In the genomic region with DNA sequence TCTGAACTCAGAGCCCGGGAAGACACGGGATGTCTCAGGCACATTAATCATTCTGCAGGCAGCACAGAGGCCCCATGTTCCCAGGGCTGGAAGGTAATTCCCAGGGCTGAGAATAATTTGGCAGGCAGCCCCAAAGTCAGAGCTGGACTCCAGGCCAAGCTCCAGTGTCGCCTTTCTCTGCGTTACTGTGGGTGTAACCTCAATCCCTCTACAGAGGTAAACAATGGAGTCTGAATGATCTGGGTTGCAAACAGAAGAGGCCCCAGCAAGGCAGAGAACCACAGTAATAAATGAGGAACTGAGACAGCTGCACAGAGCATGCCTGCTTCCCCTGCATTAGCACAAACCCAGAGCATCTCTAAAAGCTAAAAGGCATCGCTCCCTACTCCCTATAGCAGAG, we compare ENCODE assay signal across 9 mouse cellular contexts.
DNase-seq lines count a peak whose midpoint lies in the region; ATAC-seq lines count a peak whose summit lies in the region.
"Had no signal": no experiment of that assay in that cellular context is flagged by ENCODE, and none has a peak within 500 bp of the region (broad histone marks: within the 10 kb centered on the region; RNA-seq: fewer than 3 reads in every experiment).

No protein-coding gene starts in this region.

- peak; percentile 74 for ATAC-seq in embryonic facial prominence, embryonic 14.5 days (ENCODE audit: low read depth)
- ATAC-seq in intestine, embryonic 15.5 days: peak; percentile 45
- peak; percentile 66; the same call in 1 of the 2 replicates for ATAC-seq in neural tube, embryonic 14.5 days (ENCODE audit: low read depth)
- ATAC-seq in monocyte, adult 5-6 weeks (replicated peaks; ENCODE audit: insufficient number of reproducible peaks, low FRiP score, low TSS enrichment, poor library complexity, severe bottlenecking): no peak

- H3K4me2 ChIP-seq in embryonic facial prominence, embryonic 14.5 days (ENCODE audit: low read depth, low read length): no peak overlapping the region
- no peak overlapping the region for H3K4me2 ChIP-seq in intestine, embryonic 15.5 days (replicated peaks)
- H3K4me2 ChIP-seq in neural tube, embryonic 14.5 days (ENCODE audit: low read depth, low read length): no peak overlapping the region

- peaks cover 4% of the 10 kb centered on the region; the same call in 1 of the 2 replicates for H3K27me3 ChIP-seq in embryonic facial prominence, embryonic 14.5 days (replicated peaks; ENCODE audit: control insufficient read depth, insufficient read depth, low read length)
- peaks cover 6% of the 10 kb centered on the region; the same call in 1 of the 2 replicates for H3K27me3 ChIP-seq in intestine, embryonic 15.5 days (replicated peaks)
- H3K27me3 ChIP-seq in neural tube, embryonic 14.5 days (ENCODE audit: control insufficient read depth, insufficient read depth, low read length): no peaks in the 10 kb centered on the region

- H3K4me1 ChIP-seq in embryonic facial prominence, embryonic 14.5 days (ENCODE audit: control insufficient read depth, insufficient read depth, low read length): no peaks in the 10 kb centered on the region
- H3K4me1 ChIP-seq in intestine, embryonic 15.5 days (replicated peaks): no peaks in the 10 kb centered on the region; the same call in 1 of the 2 replicates
- H3K4me1 ChIP-seq in neural tube, embryonic 14.5 days (ENCODE audit: control insufficient read depth, insufficient read depth, low read length): no peaks in the 10 kb centered on the region

- H3K9ac ChIP-seq in embryonic facial prominence, embryonic 14.5 days (ENCODE audit: low read depth, low read length): no peak overlapping the region
- H3K9ac ChIP-seq in intestine, embryonic 15.5 days: no peak overlapping the region
- no peak overlapping the region for H3K9ac ChIP-seq in neural tube, embryonic 14.5 days (replicated peaks; ENCODE audit: low read depth, low read length)

- DNase-seq in lung, postnatal 14 days: peak; percentile 5
- no peak for DNase-seq in lung, postnatal 36 days
- peak; percentile 67 for DNase-seq in embryonic facial prominence, embryonic 14.5 days (ENCODE audit: low spot score)
- DNase-seq in urinary bladder, postnatal 4 days (ENCODE audit: low spot score in 2 of 2): no peak
- no peak for DNase-seq in retina, embryonic 14.5 days (ENCODE audit: low spot score)
- DNase-seq: cerebellum, postnatal 36 days had no signal

- H3K27ac ChIP-seq in embryonic facial prominence, embryonic 14.5 days (replicated peaks; ENCODE audit: low read depth, low read length): no peak overlapping the region
- no peak overlapping the region for H3K27ac ChIP-seq in intestine, embryonic 15.5 days
- no peak overlapping the region for H3K27ac ChIP-seq in neural tube, embryonic 14.5 days (ENCODE audit: low read depth, low read length)

- H3K36me3 ChIP-seq in embryonic facial prominence, embryonic 14.5 days (ENCODE audit: control insufficient read depth, insufficient read depth, low read length): no peaks in the 10 kb centered on the region
- H3K36me3 ChIP-seq in intestine, embryonic 15.5 days: no peaks in the 10 kb centered on the region
- H3K36me3 ChIP-seq in neural tube, embryonic 14.5 days (ENCODE audit: control insufficient read depth, insufficient read depth, low read length): no peaks in the 10 kb centered on the region

- H3K4me3 ChIP-seq in embryonic facial prominence, embryonic 14.5 days (ENCODE audit: low read depth, low read length): no peak overlapping the region
- H3K4me3 ChIP-seq in intestine, embryonic 15.5 days (replicated peaks): no peak overlapping the region
- no peak overlapping the region for H3K4me3 ChIP-seq in neural tube, embryonic 14.5 days (ENCODE audit: low read depth, low read length)

- H3K9me3 ChIP-seq in embryonic facial prominence, embryonic 14.5 days (ENCODE audit: control insufficient read depth, low read length): no peaks in the 10 kb centered on the region
- no peaks in the 10 kb centered on the region for H3K9me3 ChIP-seq in intestine, embryonic 15.5 days
- H3K9me3 ChIP-seq in neural tube, embryonic 14.5 days (ENCODE audit: control insufficient read depth, low read length): no peaks in the 10 kb centered on the region

- WGBS in embryonic facial prominence, embryonic 14.5 days: 45% methylated on average over 5 of the region's 5 CpGs
- WGBS in intestine, embryonic 15.5 days: 29% methylated on average over 5 of the region's 5 CpGs
- WGBS in neural tube, embryonic 14.5 days: 33% methylated on average over 5 of the region's 5 CpGs

Comparison
In these comparisons a context has a peak if more than half of its experiments do, and no peak if none do; other contexts are left out.
1. DNase-seq: peak in lung, postnatal 14 days (single experiment) and embryonic facial prominence, embryonic 14.5 days (single experiment); none in lung, postnatal 36 days (single experiment), urinary bladder, postnatal 4 days (0 of 2) and retina, embryonic 14.5 days (single experiment).